Mouse (Mus musculus) ES-Bruce4 (cell line): ENCODE results near the gene Olfr1209. TPM values are rescaled to one million over a fixed set of nuclear protein-coding genes. Genes with fewer than 3 reads are reported as not detected.

ENCODE experiments used
- H3K27ac ChIP-seq: 2 replicates; pipeline ENCODE4 v1.5.1; 2012; ENCODE audit warnings: low read length, inconsistent platforms; ENCODE audit not compliant: insufficient read depth
- H3K27me3 ChIP-seq: 2 replicates; pipeline ENCODE4 v1.6.1; 2012; ENCODE audit warnings: mild to moderate bottlenecking, low read length, inconsistent platforms; ENCODE audit not compliant: control insufficient read depth, poor library complexity, insufficient read depth, severe bottlenecking
- H3K36me3 ChIP-seq: 2 replicates; pipeline ENCODE4 v1.6.1; 2012; ENCODE audit warnings: inconsistent platforms, mild to moderate bottlenecking, low read length, moderate library complexity; ENCODE audit not compliant: control insufficient read depth, poor library complexity, insufficient read depth, severe bottlenecking
- H3K4me1 ChIP-seq: one replicate; pipeline ENCODE4 v1.8.1; 2011; ENCODE audit warnings: low read length; ENCODE audit not compliant: control insufficient read depth, insufficient read depth
- H3K4me3 ChIP-seq: 2 replicates; pipeline ENCODE4 v1.5.1; 2011; ENCODE audit warnings: low read depth, mild to moderate bottlenecking, low read length
- H3K9ac ChIP-seq: 2 replicates; pipeline ENCODE4 v1.6.1; 2012; ENCODE audit warnings: low read depth, mild to moderate bottlenecking, inconsistent platforms; ENCODE audit not compliant: poor library complexity, severe bottlenecking
- H3K9me3 ChIP-seq: replicated peaks from 2 replicates; pipeline ENCODE4 v1.6.1; 2012; ENCODE audit warnings: mild to moderate bottlenecking, low read length, inconsistent platforms; ENCODE audit not compliant: control insufficient read depth, poor library complexity, insufficient read depth, severe bottlenecking
- CTCF ChIP-seq: IDR thresholded peaks from one replicate; pipeline ENCODE4 v1.8.1; 2011; ENCODE audit warnings: low read depth, low read length
- EP300 ChIP-seq: IDR thresholded peaks from 2 replicates; pipeline ENCODE4 v1.6.1; 2011; ENCODE audit warnings: low read depth, low read length; ENCODE audit not compliant: insufficient read depth
- POLR2A ChIP-seq: IDR thresholded peaks from one replicate; pipeline ENCODE4 v1.8.1; 2011; ENCODE audit warnings: low read length; ENCODE audit not compliant: insufficient read depth
- polyA plus RNA-seq: library from polyadenylated mRNA; stranded (reverse); fragments of >200 nt; gene quantifications from 2 replicates; pipeline ENCODE4 v1.2.4, GENCODE M21; 2011; ENCODE audit warnings: low read depth; ENCODE audit not compliant: missing spikeins, insufficient read depth, insufficient read length

The Olfr1209 gene
- not detected in 2 replicates for polyA plus RNA-seq

DNA sequence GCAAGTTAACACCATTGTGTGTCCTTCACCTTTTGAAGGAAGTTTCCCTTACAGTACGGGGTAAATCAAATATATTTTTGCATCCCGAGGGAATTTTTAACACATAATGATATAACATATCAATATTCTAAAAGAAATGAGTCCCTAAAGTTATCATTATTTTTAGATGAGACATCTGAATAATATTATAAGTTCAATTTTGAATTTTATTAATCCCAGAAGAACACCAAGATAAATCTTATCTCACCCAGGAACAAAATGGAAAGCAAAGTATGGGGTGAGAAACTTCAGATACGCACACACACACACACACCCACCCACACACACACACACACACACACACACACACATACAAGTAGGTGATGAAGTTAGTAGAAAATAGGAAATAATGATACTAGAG lies at the start of gene Olfr1209:
Gene Olfr1209, minus strand, starts transcription at position 101 of the 400 bp plus-strand sequence.
- Histone ChIP-seq H3K4me1 (no peaks in the 10 kb centered on the region), H3K4me3 (no peak within 1 kb of the TSS), H3K27ac (no peak within 1 kb of the TSS), H3K9ac (no peak within 1 kb of the TSS), H3K27me3 (no peaks in the 10 kb centered on the region), H3K36me3 (no peaks in the 10 kb centered on the region), H3K9me3 (no peaks in the 10 kb centered on the region)
- TF ChIP-seq EP300: no peak
- no peak for TF ChIP-seq POLR2A
- no peak for TF ChIP-seq CTCF

DNA sequence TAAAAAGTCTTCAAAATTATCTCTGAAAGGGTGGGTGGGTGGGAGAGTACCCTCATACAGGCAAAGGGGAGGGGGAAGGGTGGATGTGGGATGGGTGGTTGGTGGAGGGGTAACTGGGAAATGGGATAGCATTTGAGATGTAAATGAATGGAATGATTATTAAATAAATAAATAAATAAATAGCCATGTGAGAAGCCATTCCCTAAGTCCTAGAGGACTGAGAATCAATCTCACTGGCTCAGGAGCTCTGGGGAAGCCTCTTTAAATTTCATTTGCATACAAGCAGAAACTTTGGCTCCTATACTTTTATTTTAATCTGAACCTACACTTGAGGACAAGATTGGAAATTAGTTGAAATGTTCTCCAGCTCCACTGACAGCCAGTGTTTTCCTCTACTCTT lies 38.7 kb upstream of the Olfr1209 start, which contains the start of gene Olfr1212:
Gene Olfr1212, plus strand, starts transcription at position 301 of the 400 bp plus-strand sequence.
- Histone ChIP-seq H3K36me3 (no peaks in the 10 kb centered on the region), H3K9ac (no peak within 1 kb of the TSS), H3K9me3 (no peaks in the 10 kb centered on the region), H3K4me1 (no peaks in the 10 kb centered on the region), H3K4me3 (no peak within 1 kb of the TSS), H3K27ac (no peak within 1 kb of the TSS), H3K27me3 (no peaks in the 10 kb centered on the region)
- TF ChIP-seq EP300 (no peak), POLR2A (no peak), CTCF (no peak)

DNA sequence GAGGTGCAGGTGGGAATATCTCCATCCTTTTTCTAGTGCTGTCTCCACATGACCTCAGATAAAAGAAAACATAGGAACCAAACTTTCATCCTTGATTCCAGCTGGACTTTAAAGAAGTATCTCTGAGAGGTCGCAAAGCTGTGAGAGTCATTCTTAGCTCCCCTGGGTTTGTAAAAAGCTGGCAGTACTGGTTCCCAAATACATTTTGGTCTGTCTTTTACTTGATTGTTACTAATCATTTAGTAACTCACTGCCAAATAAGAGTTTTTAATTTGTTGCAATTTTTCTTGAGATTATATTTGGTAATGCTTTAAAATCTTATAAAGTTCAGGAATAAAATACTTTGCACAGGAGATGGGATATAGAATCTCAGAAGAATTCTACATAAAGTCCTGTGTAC lies 23.1 kb upstream of the Olfr1209 start, which contains the start of gene Olfr1211:
Gene Olfr1211, minus strand, starts transcription at position 101 of the 400 bp plus-strand sequence.
- TF ChIP-seq POLR2A: no peak
- no peak within 1 kb of the TSS for H3K27ac ChIP-seq

DNA sequence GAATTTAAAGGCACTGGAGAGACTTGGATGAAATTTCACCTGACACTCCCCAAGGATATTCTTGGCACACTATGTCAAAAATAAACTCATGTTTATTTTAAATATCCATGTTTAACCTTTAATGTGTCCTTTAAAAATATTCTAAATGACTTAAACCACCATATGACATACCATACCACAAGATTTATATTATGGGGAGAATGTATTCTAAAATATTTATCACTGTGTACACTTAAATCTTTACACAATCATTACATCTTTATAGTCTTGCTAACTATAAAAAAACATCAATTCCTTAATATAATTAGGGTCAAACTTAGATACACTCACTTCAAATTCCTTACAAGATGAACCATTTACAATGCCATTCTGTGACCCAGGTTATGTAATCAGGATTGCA lies 12.7 kb downstream of the Olfr1209 start, which contains the start of gene Olfr1208:
Gene Olfr1208, minus strand, starts transcription at position 101 of the 400 bp plus-strand sequence.
- no peak within 1 kb of the TSS for H3K4me3 ChIP-seq
- no peaks in the 10 kb centered on the region for H3K9me3 ChIP-seq
- H3K27me3 ChIP-seq: no peaks in the 10 kb centered on the region
- no peak within 1 kb of the TSS for H3K27ac ChIP-seq
- no peak for TF ChIP-seq EP300
- no peak for TF ChIP-seq CTCF
- no peak for TF ChIP-seq POLR2A
- H3K4me1 ChIP-seq: no peaks in the 10 kb centered on the region
- H3K9ac ChIP-seq: no peak within 1 kb of the TSS
- H3K36me3 ChIP-seq: no peaks in the 10 kb centered on the region

More for the DNA sequence above, 23.1 kb upstream of the Olfr1209 start, which contains the start of gene Olfr1211:
- H3K27me3 ChIP-seq: no peaks in the 10 kb centered on the region
- H3K9me3 ChIP-seq: no peaks in the 10 kb centered on the region
- H3K4me1 ChIP-seq: no peaks in the 10 kb centered on the region
- no peak within 1 kb of the TSS for H3K4me3 ChIP-seq
- no peak within 1 kb of the TSS for H3K9ac ChIP-seq
- H3K36me3 ChIP-seq: no peaks in the 10 kb centered on the region

DNA sequence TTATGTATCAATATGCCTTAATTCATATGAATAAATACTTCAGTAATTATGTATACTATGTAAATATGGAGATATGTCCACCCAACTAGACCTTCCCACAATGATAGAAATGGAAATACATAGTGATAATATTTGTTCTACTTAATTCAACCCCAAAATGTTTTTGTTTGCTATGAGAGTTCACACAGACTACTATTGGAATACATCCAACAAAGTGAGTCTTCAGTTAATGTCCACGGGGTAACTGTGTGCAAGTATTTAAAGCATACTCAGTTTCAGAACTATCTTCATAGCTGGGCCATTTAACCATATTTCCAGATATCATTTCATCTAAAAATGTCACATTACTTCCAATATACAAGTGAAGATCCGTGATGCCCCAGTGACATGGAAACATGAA lies 52.0 kb downstream of the Olfr1209 start, which contains the start of gene Olfr1206:
Gene Olfr1206, plus strand, starts transcription at position 301 of the 400 bp plus-strand sequence.
- no peak within 1 kb of the TSS for H3K4me3 ChIP-seq
- no peaks in the 10 kb centered on the region for H3K4me1 ChIP-seq
- no peak within 1 kb of the TSS for H3K27ac ChIP-seq
- H3K9me3 ChIP-seq: no peaks in the 10 kb centered on the region
- H3K27me3 ChIP-seq: no peaks in the 10 kb centered on the region
- no peaks in the 10 kb centered on the region for H3K36me3 ChIP-seq
- TF ChIP-seq POLR2A (no peak), CTCF (no peak), EP300 (no peak)
- H3K9ac ChIP-seq: no peak within 1 kb of the TSS

Other genes with a start within 250 kb of the Olfr1209 start
- gene Olfr1193, start 239.5 kb downstream of the Olfr1209 start, polyA plus RNA-seq: not detected in 2 replicates
- not detected in 2 replicates for gene Olfr1195, start 226.0 kb downstream of the Olfr1209 start, polyA plus RNA-seq
- gene Olfr1196, start 210.6 kb downstream of the Olfr1209 start, polyA plus RNA-seq: not detected in 2 replicates
- not detected in 2 replicates for gene Olfr1197, start 182.8 kb downstream of the Olfr1209 start, polyA plus RNA-seq
- gene Olfr1198, start 163.8 kb downstream of the Olfr1209 start, polyA plus RNA-seq: 0.25 and 0.43 TPM in 2 replicates
- 0.52 TPM in 1 of 2 replicates, not detected in the other for gene Olfr1199, start 154.7 kb downstream of the Olfr1209 start, polyA plus RNA-seq
- not detected in 2 replicates for gene Olfr1200, start 144.7 kb downstream of the Olfr1209 start, polyA plus RNA-seq
- gene Olfr1201, start 122.1 kb downstream of the Olfr1209 start, polyA plus RNA-seq: not detected in 2 replicates
- gene Olfr1202, start 100.7 kb downstream of the Olfr1209 start, polyA plus RNA-seq: not detected in 2 replicates
- gene Olfr1205, start 85.4 kb downstream of the Olfr1209 start, polyA plus RNA-seq: not detected in 2 replicates
- not detected in 2 replicates for gene Olfr1204, start 65.9 kb downstream of the Olfr1209 start, polyA plus RNA-seq
- gene Olfr1206, start 51.9 kb downstream of the Olfr1209 start, polyA plus RNA-seq: not detected in 2 replicates
- gene Olfr1208, start 12.8 kb downstream of the Olfr1209 start, polyA plus RNA-seq: not detected in 2 replicates
- gene Olfr1211, start 23.0 kb upstream of the Olfr1209 start, polyA plus RNA-seq: not detected in 2 replicates
- not detected in 2 replicates for gene Olfr1212, start 38.8 kb upstream of the Olfr1209 start, polyA plus RNA-seq
- gene Gm13762, start 65.1 kb upstream of the Olfr1209 start, polyA plus RNA-seq: not detected in 2 replicates
- gene Olfr1214, start 77.5 kb upstream of the Olfr1209 start, polyA plus RNA-seq: not detected in 2 replicates
- not detected in 2 replicates for gene Olfr1215, start 91.8 kb upstream of the Olfr1209 start, polyA plus RNA-seq
- gene Olfr1216, start 103.2 kb upstream of the Olfr1209 start, polyA plus RNA-seq: not detected in 2 replicates
- not detected in 2 replicates for gene Olfr1217, start 116.9 kb upstream of the Olfr1209 start, polyA plus RNA-seq
- gene Olfr1218, start 146.0 kb upstream of the Olfr1209 start, polyA plus RNA-seq: not detected in 2 replicates
- gene Olfr1219, start 168.4 kb upstream of the Olfr1209 start, polyA plus RNA-seq: not detected in 2 replicates
- gene Olfr1220, start 191.7 kb upstream of the Olfr1209 start, polyA plus RNA-seq: not detected in 2 replicates
- not detected in 2 replicates for gene Olfr1221, start 202.1 kb upstream of the Olfr1209 start, polyA plus RNA-seq
- not detected in 2 replicates for gene Olfr1222, start 217.9 kb upstream of the Olfr1209 start, polyA plus RNA-seq
- not detected in 2 replicates for gene Olfr1223, start 236.4 kb upstream of the Olfr1209 start, polyA plus RNA-seq
- not detected in 2 replicates for gene Olfr1224-ps1, start 248.9 kb upstream of the Olfr1209 start, polyA plus RNA-seq